Comparison of ENCODE assay signal across 16 mouse cellular contexts in the genomic region with DNA sequence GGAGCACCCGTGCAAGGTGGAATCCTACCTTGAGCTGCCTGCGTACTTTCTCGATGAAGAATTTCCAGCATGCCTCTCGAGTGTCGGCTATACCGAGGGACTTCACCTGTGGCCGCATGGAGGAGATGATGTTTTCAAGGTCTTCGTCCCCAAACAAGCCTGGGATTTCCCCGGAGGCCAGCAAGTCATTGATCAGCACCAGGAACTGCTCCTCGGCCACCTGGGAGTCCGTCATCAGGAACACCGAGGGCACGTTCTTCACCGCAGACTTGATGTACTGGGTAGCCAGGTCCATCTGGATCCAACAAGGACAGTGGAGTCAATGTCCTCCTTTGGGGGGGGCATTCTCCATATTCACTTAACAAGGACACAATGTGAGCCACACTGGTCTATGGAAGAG.
"Had no signal": no experiment of that assay in that cellular context is flagged by ENCODE, and none has a peak within 500 bp of the region (broad histone marks: within the 10 kb centered on the region; RNA-seq: fewer than 3 reads in every experiment).

No protein-coding gene starts in this region.

- H3K4me3 ChIP-seq: neural tube, embryonic 13.5 days; neural tube, embryonic 15.5 days; stomach, embryonic 15.5 days had no signal

- H3K9me3 ChIP-seq: neural tube, embryonic 13.5 days; neural tube, embryonic 15.5 days; stomach, embryonic 15.5 days had no signal

- H3K4me2 ChIP-seq: neural tube, embryonic 13.5 days; neural tube, embryonic 15.5 days; stomach, embryonic 15.5 days had no signal

- H3K36me3 ChIP-seq: neural tube, embryonic 13.5 days; neural tube, embryonic 15.5 days; stomach, embryonic 15.5 days had no signal

- H3K4me1 ChIP-seq: neural tube, embryonic 13.5 days; stomach, embryonic 15.5 days had no signal

- DNase-seq: retina, postnatal 1 day; right cerebral cortex, adult 18-20 months; right cerebral cortex, postnatal 14 days; right cerebral cortex, postnatal 25 days; right cerebral cortex, postnatal 4 days; spleen, adult 18-20 months; thymus, adult 18-20 months; thymus, adult 2 months; thymus, postnatal 14 days; thymus, postnatal 25 days; thymus, postnatal 36 days; thymus, postnatal 4 days had no signal

- H3K27ac ChIP-seq: neural tube, embryonic 13.5 days; neural tube, embryonic 15.5 days; stomach, embryonic 15.5 days; stomach, postnatal 0 days had no signal

- H3K27me3 ChIP-seq: neural tube, embryonic 13.5 days; neural tube, embryonic 15.5 days; stomach, embryonic 15.5 days had no signal

- H3K9ac ChIP-seq: neural tube, embryonic 13.5 days; neural tube, embryonic 15.5 days; stomach, embryonic 15.5 days had no signal
